Comparison of ENCODE assay signal across 18 mouse cellular contexts in the genomic region with DNA sequence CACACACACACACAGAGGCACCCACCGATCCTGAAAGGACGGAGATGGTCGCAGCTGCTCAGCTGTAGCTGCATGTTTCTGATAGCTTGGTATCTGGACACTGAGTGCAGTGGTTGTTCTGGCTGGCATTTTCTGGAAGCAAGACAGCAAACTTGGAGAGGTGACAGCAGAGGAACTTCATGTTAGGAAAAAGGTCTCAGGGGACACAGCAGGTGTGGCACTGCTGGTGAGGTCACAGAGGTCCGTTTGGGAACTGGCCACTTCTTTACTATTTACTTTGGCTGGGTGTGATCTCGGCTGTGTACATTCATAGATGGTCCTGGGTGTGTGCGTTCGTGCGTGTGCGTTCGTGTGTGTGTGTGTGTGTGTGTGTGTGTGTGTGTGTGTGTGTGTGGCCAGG. TPM values are rescaled to one million over a fixed set of nuclear protein-coding genes. Genes with fewer than 3 reads are reported as not detected.
DNase-seq lines count a peak whose midpoint lies in the region; ATAC-seq and TF ChIP-seq lines count a peak whose summit lies in the region.
"Had no signal": no experiment of that assay in that cellular context is flagged by ENCODE, and none has a peak within 500 bp of the region (broad histone marks: within the 10 kb centered on the region; RNA-seq: fewer than 3 reads in every experiment).

No protein-coding gene starts in this region.

- peak; percentile 42 for DNase-seq in adrenal gland, postnatal 10 days
- DNase-seq in adrenal gland, postnatal 25 days, result no peak
- no peak for DNase-seq in liver, embryonic 13.5 days
- DNase-seq in thymus, adult 2 months, result no peak
- no peak for DNase-seq in adrenal gland, adult 2 months
- DNase-seq: cerebellum, postnatal 14 days; heart, adult 11 months; lung, embryonic 14.5 days; right cerebral cortex, adult 18-20 months; spleen, adult 18-20 months had no signal

- no peak for TF ChIP-seq POLR2A in thymus, adult 2 months (IDR thresholded peaks at IDR 0.05; ENCODE audit: control insufficient read depth, extremely low read depth, insufficient read depth, low read length, poor library complexity)

- no peak overlapping the region for H3K9ac ChIP-seq in kidney, embryonic 15.5 days
- no peak overlapping the region for H3K9ac ChIP-seq in kidney, embryonic 16.5 days (replicated peaks; ENCODE audit: low read length)
- H3K9ac ChIP-seq in liver, embryonic 13.5 days, result no peak overlapping the region
- no peak overlapping the region for H3K9ac ChIP-seq in stomach, embryonic 14.5 days (replicated peaks; ENCODE audit: low read depth, low read length)
- H3K9ac ChIP-seq: lung, embryonic 14.5 days; midbrain, embryonic 12.5 days had no signal

- TF ChIP-seq CTCF in thymus, adult 2 months (IDR thresholded peaks at IDR 0.05; ENCODE audit: borderline replicate concordance, control insufficient read depth, extremely low read depth, insufficient read depth, low read length, poor library complexity), result no peak

- 0 out of 2 replicates have a peak, but pooled peaks have one; percentile 19 for ATAC-seq in kidney, embryonic 15.5 days (replicated peaks; ENCODE audit: low FRiP score)
- ATAC-seq in kidney, embryonic 16.5 days (ENCODE audit: low FRiP score, low TSS enrichment), result no peak
- peak; percentile 42; the same call in 1 of the 2 replicates for ATAC-seq in liver, embryonic 13.5 days (ENCODE audit: low read depth)
- peak; percentile 61 for ATAC-seq in stomach, embryonic 14.5 days (ENCODE audit: insufficient number of reproducible peaks, insufficient read depth, low FRiP score, low read depth)
- ATAC-seq: forebrain, embryonic 14.5 days; hindbrain, postnatal 0 days had no signal

- H3K9me3 ChIP-seq in kidney, embryonic 15.5 days (replicated peaks), result no peaks in the 10 kb centered on the region
- H3K9me3 ChIP-seq in kidney, embryonic 16.5 days (ENCODE audit: low read length), result no peaks in the 10 kb centered on the region
- H3K9me3 ChIP-seq in liver, embryonic 13.5 days (replicated peaks), result no peaks in the 10 kb centered on the region
- no peaks in the 10 kb centered on the region for H3K9me3 ChIP-seq in stomach, embryonic 14.5 days (ENCODE audit: control insufficient read depth, low read depth, low read length)
- H3K9me3 ChIP-seq: midbrain, embryonic 12.5 days had no signal

- no peak overlapping the region for H3K4me2 ChIP-seq in kidney, embryonic 15.5 days
- no peak overlapping the region for H3K4me2 ChIP-seq in kidney, embryonic 16.5 days (replicated peaks; ENCODE audit: low read depth, low read length)
- H3K4me2 ChIP-seq in liver, embryonic 13.5 days, result no peak overlapping the region
- H3K4me2 ChIP-seq in stomach, embryonic 14.5 days (replicated peaks; ENCODE audit: low read depth, low read length), result no peak overlapping the region
- H3K4me2 ChIP-seq: lung, embryonic 14.5 days; midbrain, embryonic 12.5 days had no signal

- H3K27me3 ChIP-seq in kidney, embryonic 15.5 days, result no peaks in the 10 kb centered on the region
- no peaks in the 10 kb centered on the region for H3K27me3 ChIP-seq in kidney, embryonic 16.5 days (ENCODE audit: insufficient read depth, low read length)
- H3K27me3 ChIP-seq in liver, embryonic 13.5 days, result no peaks in the 10 kb centered on the region
- no peaks in the 10 kb centered on the region for H3K27me3 ChIP-seq in stomach, embryonic 14.5 days (ENCODE audit: control insufficient read depth, insufficient read depth, low read length)
- no peaks in the 10 kb centered on the region for H3K27me3 ChIP-seq in thymus, adult 2 months (ENCODE audit: control insufficient read depth, insufficient read depth, low read length)
- H3K27me3 ChIP-seq: midbrain, embryonic 12.5 days had no signal

- H3K27ac ChIP-seq in kidney, embryonic 15.5 days, result no peak overlapping the region
- no peak overlapping the region for H3K27ac ChIP-seq in kidney, embryonic 16.5 days (ENCODE audit: low read length)
- H3K27ac ChIP-seq in liver, embryonic 13.5 days, result no peak overlapping the region
- H3K27ac ChIP-seq in stomach, embryonic 14.5 days (ENCODE audit: low read length), result no peak overlapping the region
- H3K27ac ChIP-seq in thymus, adult 2 months (ENCODE audit: control insufficient read depth, insufficient read depth, low read length), result no peak overlapping the region
- H3K27ac ChIP-seq: hindbrain, postnatal 0 days; kidney, postnatal 0 days; midbrain, embryonic 12.5 days had no signal

- 65% methylated on average over 10 of the region's 10 CpGs for WGBS in kidney, embryonic 15.5 days
- WGBS in kidney, embryonic 16.5 days, result 57% methylated on average over 10 of the region's 10 CpGs
- 62% methylated on average over 10 of the region's 10 CpGs for WGBS in liver, embryonic 13.5 days (ENCODE audit: insufficient replicate concordance)
- 67% methylated on average over 10 of the region's 10 CpGs for WGBS in stomach, embryonic 14.5 days
- WGBS in thymus, adult 2 months, result 90% methylated on average over 10 of the region's 10 CpGs

- peaks cover 20% of the 10 kb centered on the region for H3K4me1 ChIP-seq in kidney, embryonic 15.5 days
- H3K4me1 ChIP-seq in kidney, embryonic 16.5 days (ENCODE audit: insufficient read depth, low read length), result peaks cover 19% of the 10 kb centered on the region
- peaks cover 14% of the 10 kb centered on the region for H3K4me1 ChIP-seq in liver, embryonic 13.5 days (replicated peaks)
- H3K4me1 ChIP-seq in stomach, embryonic 14.5 days (ENCODE audit: control insufficient read depth, insufficient read depth, low read length), result peaks cover 9% of the 10 kb centered on the region; the same call in 1 of the 2 replicates
- H3K4me1 ChIP-seq in thymus, adult 2 months (replicated peaks; ENCODE audit: control insufficient read depth, insufficient read depth, low read length), result peaks cover 19% of the 10 kb centered on the region

- H3K36me3 ChIP-seq in kidney, embryonic 15.5 days, result no peaks in the 10 kb centered on the region
- H3K36me3 ChIP-seq in kidney, embryonic 16.5 days (ENCODE audit: insufficient read depth, low read length), result no peaks in the 10 kb centered on the region
- H3K36me3 ChIP-seq in liver, embryonic 13.5 days, result no peaks in the 10 kb centered on the region
- H3K36me3 ChIP-seq in stomach, embryonic 14.5 days (ENCODE audit: control insufficient read depth, insufficient read depth, low read length), result no peaks in the 10 kb centered on the region
- no peaks in the 10 kb centered on the region for H3K36me3 ChIP-seq in thymus, adult 2 months (ENCODE audit: control insufficient read depth, insufficient read depth, low read length)
- H3K36me3 ChIP-seq: midbrain, embryonic 12.5 days had no signal

- no peak overlapping the region for H3K4me3 ChIP-seq in kidney, embryonic 15.5 days (replicated peaks)
- H3K4me3 ChIP-seq in kidney, embryonic 16.5 days (ENCODE audit: low read length), result no peak overlapping the region
- no peak overlapping the region for H3K4me3 ChIP-seq in liver, embryonic 13.5 days (replicated peaks)
- no peak overlapping the region for H3K4me3 ChIP-seq in stomach, embryonic 14.5 days (ENCODE audit: low read depth, low read length)
- no peak overlapping the region for H3K4me3 ChIP-seq in thymus, adult 2 months (ENCODE audit: control insufficient read depth, insufficient read depth, low read length)
- H3K4me3 ChIP-seq: midbrain, embryonic 12.5 days; myocyte had no signal

RNA-seq across cellular contexts. Expression of a gene that starts 15.4 kb away (rescaled TPM):
- 10 to 100 TPM; 37.7 to 53.8 TPM for total RNA-seq in adrenal gland, postnatal 10 days (2021)
- total RNA-seq in adrenal gland, postnatal 25 days (2021), result 32.9 and 39.3 TPM in 2 replicates
- polyA plus RNA-seq in kidney, embryonic 15.5 days (2015; fragmentation: Nextera tagmentation; extraction: Ambion mirVana), result 19.9 and 24.0 TPM in 2 replicates
- polyA plus RNA-seq in kidney, embryonic 16.5 days (2015; fragmentation: Nextera tagmentation; extraction: Ambion mirVana), result 18.5 and 21.2 TPM in 2 replicates
- 4.9 and 5.8 TPM in 2 replicates for polyA plus RNA-seq in liver, embryonic 13.5 days (2015; fragmentation: Nextera tagmentation; extraction: Ambion mirVana)
- polyA plus RNA-seq in stomach, embryonic 14.5 days (2014; fragmentation: Nextera tagmentation; extraction: Ambion mirVana), result 27.6 and 30.3 TPM in 2 replicates
- polyA plus RNA-seq in thymus, adult 2 months (2012; rRNA removed), result 12.4 and 13.1 TPM in 2 replicates
- 10 to 100 TPM; 36.2 to 36.9 TPM for total RNA-seq in adrenal gland, adult 2 months (2021)
- 2.0 and 2.1 TPM in 2 replicates for polyA plus RNA-seq in adrenal gland, adult 2 months (2012; rRNA removed)
